Mouse (Mus musculus) forebrain, embryonic 14.5 days (tissue): ENCODE measurements around the gene Rpgrip1. TPM values are rescaled to one million over a fixed set of nuclear protein-coding genes. Genes with fewer than 3 reads are reported as not detected.

Experiments used
- ATAC-seq: fragments of 200-750 bp; cut with Nextera tagmentation; 2 replicates; pipeline ENCODE4 v1.8.0; 2017; ENCODE audit warnings: mild to moderate bottlenecking, moderate library complexity
- DNase-seq: peaks from one replicate; pipeline ENCODE4 v3.0.0-alpha.2; 2015; ENCODE audit warnings: low spot score
- H3K27ac ChIP-seq: fragments of 300-500 bp; sonication (generic); 2 replicates; pipeline ENCODE4 v1.5.1; 2014; ENCODE audit warnings: low read depth, mild to moderate bottlenecking, control low read depth, low read length, moderate library complexity
- H3K27me3 ChIP-seq: fragments of 300-500 bp; sonication (generic); replicated peaks from 2 replicates; pipeline ENCODE4 v1.6.1; 2014; ENCODE audit warnings: low read length, control low read depth, mixed read lengths; ENCODE audit not compliant: control insufficient read depth, insufficient read depth
- H3K36me3 ChIP-seq: fragments of 300-500 bp; sonication (generic); 2 replicates; pipeline ENCODE4 v1.6.1; 2014; ENCODE audit warnings: low read length, control low read depth; ENCODE audit not compliant: control insufficient read depth, insufficient read depth
- H3K4me1 ChIP-seq: fragments of 300-500 bp; sonication (generic); 2 replicates; pipeline ENCODE4 v1.6.1; 2014; ENCODE audit warnings: antibody characterized with exemption, low read length, control low read depth; ENCODE audit not compliant: control insufficient read depth, insufficient read depth
- H3K4me2 ChIP-seq: fragments of 300-500 bp; sonication (generic); 2 replicates; pipeline ENCODE4 v1.6.1; 2014; ENCODE audit warnings: mild to moderate bottlenecking, control low read depth, low read length
- H3K4me3 ChIP-seq: fragments of 300-500 bp; sonication (generic); 2 replicates; pipeline ENCODE4 v1.5.1; 2014; ENCODE audit warnings: low read depth, low read length, control low read depth
- H3K9ac ChIP-seq: fragments of 300-500 bp; sonication (generic); 2 replicates; pipeline ENCODE4 v1.6.1; 2014; ENCODE audit warnings: mild to moderate bottlenecking, low read length, control low read depth, moderate library complexity
- H3K9me3 ChIP-seq: fragments of 300-500 bp; sonication (generic); replicated peaks from 2 replicates; pipeline ENCODE4 v1.6.1; 2016; ENCODE audit warnings: low read length, control low read depth, mixed read lengths; ENCODE audit not compliant: control insufficient read depth
- WGBS: fragments of 180-500 bp; shearing (Covaris S2); extraction: QIAGEN DNeasy Blood & Tissue Kit; methylation state at CpG from one replicate; pipeline ENCODE4 v1.1.7; 2014; 5-methylcytosine and 5-hydroxymethylcytosine counted together
- polyA plus RNA-seq: library from polyadenylated mRNA; unstranded; fragments of >200 nt; fragmentation: Nextera tagmentation; extraction: Ambion mirVana; gene quantifications from 2 replicates; pipeline ENCODE4 v1.2.1, GENCODE M21; 2014

Rpgrip1 gene
- polyA plus RNA-seq, 1 experiment from 2014 or later, result 52.3 TPM

GRCm38 (mm10) chr14:52199412-52199811, 88.9 kb downstream of the Rpgrip1 start:
- ATAC-seq, result no peak
- H3K4me1 ChIP-seq, result peaks cover 13% of the 10 kb centered on the region
- H3K9ac ChIP-seq, result no peak overlapping the region
- H3K36me3 ChIP-seq, result peaks cover 56% of the 10 kb centered on the region
- no peak for DNase-seq
- no peak overlapping the region for H3K4me3 ChIP-seq
- H3K27me3 ChIP-seq, result no peaks in the 10 kb centered on the region
- H3K4me2 ChIP-seq, result no peak overlapping the region
- H3K9me3 ChIP-seq, result no peaks in the 10 kb centered on the region
- no peak overlapping the region for H3K27ac ChIP-seq
- WGBS, result 95% methylated on average over 4 of the region's 4 CpGs

Other genes with a start within 250 kb of the Rpgrip1 start
- gene Mettl17, start 225.9 kb upstream of the Rpgrip1 start, polyA plus RNA-seq, result 64.7 and 64.9 TPM in 2 replicates
- gene Slc39a2, start 217.8 kb upstream of the Rpgrip1 start, polyA plus RNA-seq, result 0.62 and 0.82 TPM in 2 replicates
- 127 and 139 TPM in 2 replicates for gene Ndrg2, start 196.5 kb upstream of the Rpgrip1 start, polyA plus RNA-seq
- gene Tppp2, start 192.3 kb upstream of the Rpgrip1 start, polyA plus RNA-seq, result not detected in 2 replicates
- gene Rnase13, start 187.9 kb upstream of the Rpgrip1 start, polyA plus RNA-seq, result not detected in 2 replicates
- gene Arhgef40, start 126.0 kb upstream of the Rpgrip1 start, polyA plus RNA-seq, result 49.5 and 51.1 TPM in 2 replicates
- gene Tmem253, start 95.0 kb upstream of the Rpgrip1 start, polyA plus RNA-seq, result 0.46 and 0.56 TPM in 2 replicates
- 41.0 and 42.0 TPM in 2 replicates for gene Zfp219, start 90.0 kb upstream of the Rpgrip1 start, polyA plus RNA-seq
- gene Olfr221, start 68.2 kb upstream of the Rpgrip1 start, polyA plus RNA-seq, result not detected in 2 replicates
- 684 and 690 TPM in 2 replicates for gene Hnrnpc, start 6.7 kb upstream of the Rpgrip1 start, polyA plus RNA-seq
- 68.9 and 78.4 TPM in 2 replicates for gene Supt16, start 86.7 kb downstream of the Rpgrip1 start, polyA plus RNA-seq
- 44.9 and 45.8 TPM in 2 replicates for gene Chd8, start 147.1 kb downstream of the Rpgrip1 start, polyA plus RNA-seq
- 55.2 and 55.7 TPM in 2 replicates for gene Tox4, start 168.4 kb downstream of the Rpgrip1 start, polyA plus RNA-seq
- gene Rab2b, start 168.8 kb downstream of the Rpgrip1 start, polyA plus RNA-seq, result 40.2 and 40.3 TPM in 2 replicates
- gene Mettl3, start 194.4 kb downstream of the Rpgrip1 start, polyA plus RNA-seq, result 42.4 and 46.9 TPM in 2 replicates
- gene Sall2, start 218.1 kb downstream of the Rpgrip1 start, polyA plus RNA-seq, result 25.1 and 30.1 TPM in 2 replicates
- not detected in 2 replicates for gene Olfr1513, start 245.7 kb downstream of the Rpgrip1 start, polyA plus RNA-seq